Mouse (Mus musculus) forebrain, postnatal 0 days (tissue): ENCODE data around the gene Slfnl1. TPM values are rescaled to one million over a fixed set of nuclear protein-coding genes. Genes with fewer than 3 reads are reported as not detected.
A peak's percentile ranks its signal among the peaks of the same experiment; 100 is the strongest.

Source experiments
- ATAC-seq: fragments of 200-750 bp; cut with Nextera tagmentation; 2 replicates; pipeline ENCODE4 v1.8.0; 2017; ENCODE audit warnings: mild to moderate bottlenecking, moderate library complexity
- DNase-seq: peaks from one replicate; pipeline ENCODE4 v3.0.0-alpha.2; 2015
- H3K27ac ChIP-seq: fragments of 300-500 bp; sonication (generic); 2 replicates; pipeline ENCODE4 v1.5.1; 2014; ENCODE audit warnings: low read depth, mild to moderate bottlenecking, antibody characterized with exemption, low read length, moderate library complexity, mixed read lengths
- H3K27me3 ChIP-seq: fragments of 300-500 bp; sonication (generic); 2 replicates; pipeline ENCODE4 v1.6.1; 2014; ENCODE audit warnings: mild to moderate bottlenecking, low read length, mixed read lengths; ENCODE audit not compliant: insufficient read depth
- H3K36me3 ChIP-seq: fragments of 300-500 bp; sonication (generic); 2 replicates; pipeline ENCODE4 v1.6.1; 2014; ENCODE audit warnings: mild to moderate bottlenecking, moderate library complexity; ENCODE audit not compliant: insufficient read depth
- H3K4me1 ChIP-seq: fragments of 300-500 bp; sonication (generic); 2 replicates; pipeline ENCODE4 v1.6.1; 2014; ENCODE audit warnings: antibody characterized with exemption; ENCODE audit not compliant: insufficient read depth
- H3K4me2 ChIP-seq: fragments of 300-500 bp; sonication (generic); 2 replicates; pipeline ENCODE4 v1.6.1; 2014; ENCODE audit warnings: low read depth, mild to moderate bottlenecking, moderate library complexity
- H3K4me3 ChIP-seq: fragments of 300-500 bp; sonication (generic); 2 replicates; pipeline ENCODE4 v1.5.1; 2014; ENCODE audit warnings: low read depth, low read length, mixed read lengths
- H3K9ac ChIP-seq: fragments of 300-500 bp; sonication (generic); 2 replicates; pipeline ENCODE4 v1.6.1; 2014; ENCODE audit warnings: mild to moderate bottlenecking
- H3K9me3 ChIP-seq: fragments of 300-500 bp; sonication (generic); 2 replicates; pipeline ENCODE4 v1.6.1; 2016; ENCODE audit warnings: low read length
- CTCF ChIP-seq: sonication (generic); IDR thresholded peaks from 2 replicates; pipeline ENCODE4 v1.5.1; 2016; ENCODE audit warnings: antibody characterized with exemption, control low read depth, low read depth
- WGBS: fragments of 180-500 bp; shearing (Covaris S2); extraction: QIAGEN DNeasy Blood & Tissue Kit; methylation state at CpG from one replicate; pipeline ENCODE4 v1.1.7; 2014; 5-methylcytosine and 5-hydroxymethylcytosine counted together
- polyA plus RNA-seq: library from polyadenylated mRNA; unstranded; fragments of >200 nt; fragmentation: Nextera tagmentation; extraction: Ambion mirVana; gene quantifications from 2 replicates; pipeline ENCODE4 v1.2.1, GENCODE M21; 2015
- total RNA-seq: library from RNA; depleted of rRNA; stranded (reverse); fragments of >200 nt; gene quantifications from 2 replicates; pipeline ENCODE4 v1.2.3, GENCODE M21; 2014

The Slfnl1 gene
- total and polyA plus RNA-seq, 2 experiments from 2014 or later, result not detected

GRCm38 (mm10) chr4:120565726-120566125 is 33.7 kb downstream of the Slfnl1 start:
- TF ChIP-seq CTCF, result no peak
- H3K9ac ChIP-seq, result no peak overlapping the region
- peaks cover 26% of the 10 kb centered on the region for H3K36me3 ChIP-seq
- ATAC-seq (no peak), DNase-seq (no peak)
- H3K27ac ChIP-seq, result no peak overlapping the region
- peaks cover 16% of the 10 kb centered on the region for H3K4me1 ChIP-seq
- no peak overlapping the region for H3K4me3 ChIP-seq
- H3K27me3 ChIP-seq, result no peaks in the 10 kb centered on the region
- no peak overlapping the region for H3K4me2 ChIP-seq
- WGBS, result 84% methylated on average over 2 of the region's 2 CpGs
- no peaks in the 10 kb centered on the region for H3K9me3 ChIP-seq

- Histone ChIP-seq H3K4me3 (no peak overlapping the region), H3K27ac (no peak overlapping the region), H3K9me3 (no peaks in the 10 kb centered on the region), H3K9ac (no peak overlapping the region), H3K4me2 (peak overlapping the region; percentile 81; the same call in 1 of the 2 replicates), H3K36me3 (peaks cover 9% of the 10 kb centered on the region), H3K4me1 (peaks cover 21% of the 10 kb centered on the region), H3K27me3 (no peaks in the 10 kb centered on the region)
- ATAC-seq (no peak), DNase-seq (no peak)
- 20% methylated on average over 5 of the region's 5 CpGs for WGBS
- no peak for TF ChIP-seq CTCF
Measured at GRCm38 (mm10) chr4:120568005-120568404, 36.0 kb downstream of the Slfnl1 start.

DNA sequence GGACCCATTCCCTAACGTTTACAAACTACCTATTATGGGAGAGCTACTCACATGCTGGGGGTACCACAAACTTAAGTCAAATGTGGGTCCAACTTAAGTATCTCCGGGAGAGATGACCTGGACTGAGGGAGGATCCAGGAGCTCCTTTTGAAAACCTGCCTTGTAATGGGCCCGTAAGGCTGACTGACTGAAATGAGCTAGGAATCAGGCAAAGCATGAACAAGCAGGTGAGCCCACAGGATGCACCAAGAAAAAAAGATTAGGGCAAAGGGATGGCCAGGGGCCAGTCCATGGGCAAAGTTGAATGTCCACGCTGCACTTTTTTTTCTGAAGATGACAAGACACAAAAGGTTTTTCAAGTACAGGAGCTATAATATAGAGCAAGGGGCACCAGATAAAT is 37.0 kb downstream of the Slfnl1 start:
- peak overlapping the region; percentile 81 for H3K4me2 ChIP-seq
- peaks cover 21% of the 10 kb centered on the region for H3K4me1 ChIP-seq
- H3K4me3 ChIP-seq, result peak overlapping the region; percentile 65
- H3K9me3 ChIP-seq, result no peaks in the 10 kb centered on the region
- H3K9ac ChIP-seq, result peak overlapping the region; percentile 83
- no peaks in the 10 kb centered on the region for H3K27me3 ChIP-seq
- 1% methylated on average over 4 of the region's 4 CpGs for WGBS
- peak overlapping the region; percentile 96 for H3K27ac ChIP-seq
- no peak for TF ChIP-seq CTCF
- ATAC-seq (no peak), DNase-seq (no peak)
- peaks cover 5% of the 10 kb centered on the region; the same call in 1 of the 2 replicates for H3K36me3 ChIP-seq

DNA sequence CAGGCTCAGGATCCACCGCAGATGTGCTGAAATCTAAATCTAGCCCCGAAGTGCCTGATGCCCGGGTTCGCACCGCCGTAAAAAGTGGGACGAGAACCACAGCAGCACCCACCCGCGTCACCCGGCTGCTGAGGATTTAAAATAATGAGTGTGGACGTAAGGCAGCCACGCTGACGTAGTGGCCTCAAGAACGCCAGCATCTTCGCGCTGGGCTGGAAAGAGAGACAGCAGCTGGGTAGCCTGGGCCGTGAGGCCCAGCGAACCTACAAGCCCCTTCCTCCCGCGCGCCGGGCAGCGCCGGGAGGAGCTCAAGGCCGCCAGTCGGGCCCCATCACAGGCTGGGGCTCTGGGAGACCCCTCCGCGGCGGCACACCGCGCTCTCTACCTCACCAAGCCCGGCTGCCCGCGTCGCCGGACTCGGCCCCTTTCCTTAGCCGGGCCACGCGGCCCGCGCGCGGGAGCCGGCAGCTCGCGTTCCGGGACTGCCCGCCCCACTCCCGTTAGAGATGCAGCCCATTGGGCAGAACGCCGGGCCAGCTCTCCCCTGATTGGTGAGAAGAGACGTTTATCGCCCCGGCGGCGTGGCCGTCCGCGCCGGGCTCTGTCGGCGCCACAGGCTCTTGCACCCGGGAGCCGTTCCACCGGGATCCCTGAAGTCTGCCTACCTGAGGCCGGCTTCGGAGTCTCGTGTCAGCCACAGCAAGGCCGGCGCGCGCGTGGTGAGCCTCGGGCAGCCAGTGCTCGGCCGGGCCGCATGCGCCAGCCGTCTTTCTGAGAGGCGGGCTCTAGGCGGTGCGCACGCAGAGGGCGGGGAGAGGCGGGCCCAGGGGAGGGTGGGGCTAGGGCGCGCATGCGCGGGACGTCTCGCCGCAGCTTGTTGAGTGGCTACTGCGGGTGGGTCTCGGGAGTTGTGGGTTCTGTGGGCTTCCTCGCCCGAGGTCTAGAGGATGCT is 37.7 kb downstream of the Slfnl1 start, which contains the start of gene Ctps:
TSS of gene Ctps (minus strand) at position 791 of the 952 bp plus-strand sequence.
- Histone ChIP-seq H3K4me2 (peak within 1 kb of the TSS; percentile 81), H3K27me3 (no peaks in the 10 kb centered on the region), H3K4me1 (peaks cover 21% of the 10 kb centered on the region), H3K4me3 (peak within 1 kb of the TSS; percentile 65), H3K9ac (peak within 1 kb of the TSS; percentile 83), H3K36me3 (peaks cover 1% of the 10 kb centered on the region; the same call in 1 of the 2 replicates), H3K9me3 (no peaks in the 10 kb centered on the region), H3K27ac (peak within 1 kb of the TSS; percentile 96)
- ATAC-seq (peak; percentile 96), DNase-seq (peak; percentile 99)
- TF ChIP-seq CTCF, result peak; percentile 16; the same call in 1 of the 2 replicates
- WGBS, result 1% methylated on average over 94 of the region's 97 CpGs

GRCm38 (mm10) chr4:120570438-120571069 is 38.5 kb downstream of the Slfnl1 start:
- peak overlapping the region; percentile 96 for H3K27ac ChIP-seq
- peak overlapping the region; percentile 81 for H3K4me2 ChIP-seq
- WGBS, result 2% methylated on average over 27 of the region's 27 CpGs
- ATAC-seq (peak; percentile 50), DNase-seq (no peak)
- peaks cover 21% of the 10 kb centered on the region for H3K4me1 ChIP-seq
- no peaks in the 10 kb centered on the region for H3K36me3 ChIP-seq
- H3K4me3 ChIP-seq, result peak overlapping the region; percentile 65
- H3K9ac ChIP-seq, result peak overlapping the region; percentile 83
- no peak for TF ChIP-seq CTCF
- H3K9me3 ChIP-seq, result no peaks in the 10 kb centered on the region
- no peaks in the 10 kb centered on the region for H3K27me3 ChIP-seq

DNA sequence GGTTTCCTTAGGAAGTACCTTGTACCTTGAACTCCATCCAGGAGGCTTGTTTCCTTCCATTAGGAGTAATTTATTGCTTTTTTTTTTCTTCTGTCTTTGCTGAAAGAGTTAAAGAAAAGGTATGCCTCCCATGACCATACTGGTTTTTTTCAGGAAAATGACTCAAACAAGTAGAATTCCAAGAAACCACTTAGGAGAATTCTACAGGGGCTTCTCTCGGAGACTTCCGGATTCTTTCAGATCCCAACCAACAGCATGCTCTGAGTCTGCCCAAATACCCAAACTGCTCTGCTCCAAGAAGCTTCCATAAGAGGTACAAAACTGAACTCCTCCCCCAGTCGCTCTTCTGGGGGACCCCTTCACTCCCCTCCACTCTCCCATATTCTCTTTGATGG is 39.0 kb downstream of the Slfnl1 start:
- peak overlapping the region; percentile 81; the same call in 1 of the 2 replicates for H3K4me2 ChIP-seq
- DNase-seq (no peak), ATAC-seq (no peak)
- H3K27me3 ChIP-seq, result no peaks in the 10 kb centered on the region
- 80% methylated on average over 3 of the region's 3 CpGs for WGBS
- H3K4me1 ChIP-seq, result peaks cover 21% of the 10 kb centered on the region
- no peak for TF ChIP-seq CTCF
- H3K9ac ChIP-seq, result no peak overlapping the region
- H3K9me3 ChIP-seq, result no peaks in the 10 kb centered on the region
- no peaks in the 10 kb centered on the region for H3K36me3 ChIP-seq
- H3K27ac ChIP-seq, result no peak overlapping the region
- no peak overlapping the region; the same call in 1 of the 2 replicates for H3K4me3 ChIP-seq
